Mouse (Mus musculus): ENCODE measurements around the gene Galp.
"Not testable (repeated sequence)": the region's sequence is repeated elsewhere in the genome, so short reads cannot be mapped to it uniquely, and the experiment has no call there.

The Galp gene

GRCm38 (mm10) chr7:6254451-6254850 lies 57.6 kb downstream of the Galp start:
- DNase-seq (ENCODE audit: low read depth, low spot score): no peak

DNA sequence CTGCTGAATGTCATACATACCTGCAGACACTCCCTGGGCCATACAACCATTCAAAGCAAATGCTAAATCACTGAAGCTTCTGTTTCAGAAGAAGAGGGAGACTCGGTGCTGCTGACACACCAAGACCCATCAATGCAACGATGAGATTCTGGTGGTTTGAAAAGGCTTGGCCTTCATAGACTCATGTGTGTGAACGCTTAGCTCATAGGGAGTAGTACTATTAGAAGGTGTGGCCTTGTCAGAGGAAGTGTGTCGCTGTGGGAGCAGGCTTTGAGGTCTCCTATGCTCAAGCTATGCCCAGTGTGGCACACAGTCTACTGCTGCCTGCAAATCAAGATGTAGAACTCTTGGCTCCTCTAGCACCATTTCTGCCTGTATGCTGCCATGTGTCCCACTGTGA lies 60.5 kb downstream of the Galp start:
- no peak for DNase-seq (ENCODE audit: low read depth, low spot score)

DNA sequence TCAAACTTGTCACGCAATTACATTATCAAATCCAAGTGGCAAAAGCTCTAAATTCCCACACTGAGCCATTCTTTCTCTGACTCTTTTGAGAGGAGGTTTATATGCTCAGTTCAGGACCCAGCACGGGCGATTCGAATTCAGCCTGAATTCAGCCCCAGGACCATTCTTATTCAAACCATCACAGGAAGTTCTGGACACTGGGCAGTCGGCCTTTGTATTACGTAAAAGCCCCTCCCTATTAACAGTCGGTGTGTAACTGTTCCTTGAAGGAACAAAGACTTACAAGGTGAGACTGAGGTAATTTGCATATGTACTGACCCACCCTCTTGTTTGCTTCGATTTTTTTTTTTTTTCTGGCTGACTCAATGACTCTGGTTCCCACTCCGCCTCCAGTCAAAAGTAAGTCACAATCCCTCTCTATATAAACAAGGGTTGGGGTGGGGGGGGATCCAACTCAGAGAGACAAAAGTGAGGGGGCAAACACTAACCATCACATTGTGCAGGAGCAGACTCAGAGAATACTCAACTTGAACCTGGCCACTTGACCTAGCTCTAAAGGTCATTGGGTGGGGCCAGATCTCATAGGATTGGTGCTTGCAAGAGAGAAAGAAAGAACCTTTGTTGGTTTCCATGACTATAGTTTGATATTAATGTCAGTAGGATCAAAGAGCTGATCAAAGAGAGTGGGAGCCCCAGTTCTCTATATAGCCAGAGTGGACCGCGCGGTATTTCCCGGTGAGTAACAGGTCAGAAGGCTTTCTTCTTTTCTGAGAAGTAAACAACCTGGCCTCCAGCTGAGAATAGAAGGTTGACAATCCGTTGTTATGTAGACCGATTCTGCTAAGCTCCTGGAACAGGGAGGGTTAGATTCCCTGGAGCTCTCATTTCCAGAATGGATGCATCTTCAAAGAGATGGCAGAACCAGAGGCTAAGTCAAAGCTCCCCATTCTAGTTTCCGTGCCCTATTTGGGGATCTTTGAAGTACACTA lies 61.6 kb downstream of the Galp start:
- DNase-seq (ENCODE audit: low read depth, low spot score): no peak

- not testable (repeated sequence) for DNase-seq (ENCODE audit: low read depth, low spot score)
Measured at GRCm38 (mm10) chr7:6260004-6260403, 63.1 kb downstream of the Galp start.

- DNase-seq (ENCODE audit: low read depth, low spot score): peak; percentile 38
Measured at GRCm38 (mm10) chr7:6262120-6262519, 65.2 kb downstream of the Galp start.

- no peak for DNase-seq (ENCODE audit: low read depth, low spot score)
Measured at GRCm38 (mm10) chr7:6262984-6263383, 66.1 kb downstream of the Galp start.

- DNase-seq (ENCODE audit: low read depth, low spot score): peak; percentile 75
Measured at GRCm38 (mm10) chr7:6265695-6266094, 68.8 kb downstream of the Galp start.
